Mouse (Mus musculus): ENCODE measurements around the gene Lbr. TPM values are rescaled to one million over a fixed set of nuclear protein-coding genes. Genes with fewer than 3 reads are reported as not detected.

Lbr gene
- total and polyA plus RNA-seq, 2 experiments from 2014 or later: 29.7 to 71.9 TPM

DNA sequence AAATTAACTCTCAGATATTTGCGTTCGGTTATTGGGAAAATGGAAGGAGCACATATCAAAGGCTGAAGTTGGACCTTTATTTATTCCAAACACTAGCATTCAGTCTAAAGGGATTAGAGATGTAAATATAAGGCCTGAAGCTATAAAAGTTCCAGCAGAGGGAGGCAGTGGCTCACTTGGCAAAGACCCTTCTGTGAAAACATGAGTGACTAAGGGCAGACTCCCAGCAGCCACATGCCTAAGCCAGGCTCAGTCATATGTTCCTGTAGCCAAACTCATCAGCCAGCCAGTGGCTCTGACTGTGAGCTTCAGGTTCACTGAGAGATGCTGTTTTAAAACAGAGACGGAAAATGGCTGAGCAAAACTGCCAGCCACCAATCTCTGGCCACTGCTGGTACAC lies 71.0 kb downstream of the Lbr start:
- Histone ChIP-seq H3K4me2 (ENCODE audit: low read depth, low read length) (no peak overlapping the region), H3K36me3 (replicated peaks; ENCODE audit: control insufficient read depth, insufficient read depth, low read length) (no peaks in the 10 kb centered on the region), H3K27ac (ENCODE audit: low read depth) (no peak overlapping the region), H3K9ac (replicated peaks; ENCODE audit: low read depth, low read length) (no peak overlapping the region), H3K4me1 (ENCODE audit: control insufficient read depth, insufficient read depth) (no peaks in the 10 kb centered on the region), H3K4me3 (ENCODE audit: low read depth, low read length) (no peak overlapping the region), H3K9me3 (replicated peaks; ENCODE audit: control insufficient read depth, low read length) (no peaks in the 10 kb centered on the region), H3K27me3 (ENCODE audit: control insufficient read depth, insufficient read depth, low read length) (no peaks in the 10 kb centered on the region)
- DNase-seq (ENCODE audit: low spot score): no peak
- no peak for TF ChIP-seq EP300 (IDR thresholded peaks at IDR 0.05; ENCODE audit: low read depth)
- no peak for TF ChIP-seq CTCF (IDR thresholded peaks at IDR 0.05; ENCODE audit: low read depth)
- WGBS: 92% methylated on average over 3 of the region's 3 CpGs
- no peak for ATAC-seq (ENCODE audit: insufficient read depth, low read depth)

- Histone ChIP-seq H3K36me3 (replicated peaks; ENCODE audit: control insufficient read depth, insufficient read depth, low read length) (no peaks in the 10 kb centered on the region), H3K4me2 (ENCODE audit: low read depth, low read length) (no peak overlapping the region), H3K27ac (ENCODE audit: low read depth) (no peak overlapping the region), H3K9ac (replicated peaks; ENCODE audit: low read depth, low read length) (no peak overlapping the region), H3K27me3 (ENCODE audit: control insufficient read depth, insufficient read depth, low read length) (no peaks in the 10 kb centered on the region), H3K9me3 (replicated peaks; ENCODE audit: control insufficient read depth, low read length) (no peaks in the 10 kb centered on the region), H3K4me1 (ENCODE audit: control insufficient read depth, insufficient read depth) (no peaks in the 10 kb centered on the region), H3K4me3 (ENCODE audit: low read depth, low read length) (no peak overlapping the region)
- WGBS: 56% methylated on average over 14 of the region's 14 CpGs
- ATAC-seq (ENCODE audit: insufficient read depth, low read depth) (no peak), DNase-seq (ENCODE audit: low spot score) (no peak)
- TF ChIP-seq CTCF (IDR thresholded peaks at IDR 0.05; ENCODE audit: low read depth) (peak; percentile 32), EP300 (IDR thresholded peaks at IDR 0.05; ENCODE audit: low read depth) (no peak)
These were observed 73.5 kb downstream of the Lbr start for GRCm38 (mm10) chr1:181769392-181769791.

Other genes starting within 250 kb of the Lbr start
- 69.3 and 77.9 TPM in 2 replicates for gene Enah, start 176.9 kb upstream of the Lbr start, total RNA-seq (2014; rRNA removed; ENCODE audit: low replicate concordance)
- gene Enah, start 176.9 kb upstream of the Lbr start, polyA plus RNA-seq (2015; fragmentation: Nextera tagmentation; extraction: Ambion mirVana): 10.3 and 13.2 TPM in 2 replicates